Mouse (Mus musculus) gonadal fat pad, adult 2 months (tissue): Measurements from ENCODE around the gene Myo1d. TPM values are rescaled to one million over a fixed set of nuclear protein-coding genes. Genes with fewer than 3 reads are reported as not detected.

Experiments used
- DNase-seq: peaks from one replicate; pipeline ENCODE4 v3.0.0-alpha.2; 2012; ENCODE audit warnings: low read depth
- polyA plus RNA-seq: library from polyadenylated mRNA; depleted of rRNA; stranded (reverse); fragments of >200 nt; gene quantifications from 2 replicates; pipeline ENCODE4 v1.2.3, GENCODE M21; 2012

Myo1d gene
- polyA plus RNA-seq, 1 experiment: 19.7 TPM

DNA sequence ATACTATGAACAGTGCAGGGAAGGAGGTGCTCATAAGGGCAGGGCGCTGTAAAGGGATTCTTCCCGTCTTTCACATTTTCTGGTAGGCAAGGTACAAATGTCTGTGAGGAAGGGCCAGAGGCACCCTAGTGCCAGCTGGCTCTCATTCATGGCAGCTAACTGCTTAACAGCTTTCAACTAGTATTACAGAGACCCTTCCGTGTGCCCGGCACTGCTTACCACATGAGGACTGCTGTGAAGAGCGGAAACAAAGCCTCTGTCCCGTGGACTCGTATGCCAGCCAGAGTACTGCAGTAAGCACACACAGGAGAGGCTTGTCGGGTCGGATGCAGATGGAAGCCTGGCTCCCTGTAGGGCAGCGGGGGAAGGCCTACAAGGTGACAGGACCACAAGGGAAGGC is 229.6 kb downstream of the Myo1d start:
- DNase-seq: no peak

DNA sequence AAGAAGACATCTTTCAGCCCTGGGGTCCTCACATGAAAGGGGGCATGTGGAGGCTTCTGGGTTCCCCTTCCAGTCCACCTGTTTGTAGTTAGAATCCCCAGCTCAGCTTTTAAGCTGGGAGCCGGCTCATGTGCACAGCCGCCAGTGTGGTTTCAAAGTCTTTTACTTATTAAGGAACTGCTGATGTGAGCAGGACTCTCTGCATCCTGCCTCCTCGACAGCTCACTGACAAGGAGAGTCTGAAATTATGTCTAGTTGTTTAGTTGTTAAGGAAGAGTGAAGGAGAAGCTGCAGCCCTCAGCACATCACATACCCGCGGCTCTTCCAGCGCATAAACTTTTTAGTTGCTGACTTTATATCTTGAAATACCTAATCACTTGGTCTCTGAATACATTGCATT is 230.0 kb downstream of the Myo1d start:
- DNase-seq: no peak

DNA sequence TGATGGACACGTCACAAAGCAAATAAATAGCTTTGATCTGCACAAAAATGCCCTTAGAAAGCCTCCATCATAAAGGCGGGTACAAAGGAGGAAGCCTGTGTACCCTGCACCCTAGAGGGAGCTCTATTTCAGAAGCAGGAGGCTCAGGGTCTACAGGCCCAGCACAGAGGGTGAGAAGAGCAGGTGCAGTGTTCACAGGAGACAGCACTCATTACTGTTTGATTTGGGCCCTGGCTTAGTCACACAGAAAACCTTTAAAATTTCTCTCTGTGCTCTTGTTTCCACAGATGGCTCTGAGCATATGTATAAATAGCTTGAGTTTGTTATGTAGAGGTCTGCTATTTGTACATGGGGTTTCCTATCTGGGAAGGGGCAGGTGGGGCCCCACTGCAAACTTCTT is 233.6 kb downstream of the Myo1d start:
- no peak for DNase-seq

DNA sequence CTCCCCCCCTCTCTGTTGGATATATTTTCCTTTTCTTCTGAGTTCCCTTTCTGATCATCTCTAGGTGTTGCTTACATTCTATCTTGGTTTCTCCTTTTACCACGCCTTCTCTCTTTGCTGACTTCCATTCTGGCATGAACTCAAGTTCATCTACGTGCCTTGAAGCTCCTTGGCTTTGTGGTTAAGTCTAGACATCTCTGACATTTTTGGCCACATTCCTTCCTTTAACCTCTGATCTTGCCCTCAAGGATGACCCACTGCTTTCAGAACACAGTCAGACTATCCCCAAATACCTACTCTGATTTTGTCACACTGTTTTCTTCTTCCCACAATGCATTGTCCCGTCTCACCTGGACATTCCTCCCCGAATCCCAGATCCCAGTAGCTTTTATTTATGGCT is 240.8 kb downstream of the Myo1d start:
- DNase-seq: no peak

DNA sequence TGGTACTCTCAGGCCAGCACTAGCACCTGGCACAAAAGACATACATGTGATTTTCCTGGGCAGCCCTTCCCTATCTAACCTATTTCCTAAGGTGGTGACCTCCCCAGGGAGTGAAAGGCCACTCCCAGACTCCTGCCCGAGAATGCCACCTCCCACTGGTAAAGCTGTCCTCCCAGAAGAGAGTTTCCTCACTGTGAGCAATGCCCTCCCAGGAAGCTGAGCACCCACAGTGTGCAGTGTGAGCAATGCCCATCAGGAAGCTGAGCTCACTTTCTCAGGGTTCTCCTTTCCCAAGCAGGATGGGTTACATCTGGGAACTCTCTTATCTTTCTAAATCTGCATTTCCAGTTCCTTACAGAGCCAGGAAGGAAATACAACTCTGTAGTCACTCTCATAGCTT is 246.9 kb downstream of the Myo1d start:
- no peak for DNase-seq

DNA sequence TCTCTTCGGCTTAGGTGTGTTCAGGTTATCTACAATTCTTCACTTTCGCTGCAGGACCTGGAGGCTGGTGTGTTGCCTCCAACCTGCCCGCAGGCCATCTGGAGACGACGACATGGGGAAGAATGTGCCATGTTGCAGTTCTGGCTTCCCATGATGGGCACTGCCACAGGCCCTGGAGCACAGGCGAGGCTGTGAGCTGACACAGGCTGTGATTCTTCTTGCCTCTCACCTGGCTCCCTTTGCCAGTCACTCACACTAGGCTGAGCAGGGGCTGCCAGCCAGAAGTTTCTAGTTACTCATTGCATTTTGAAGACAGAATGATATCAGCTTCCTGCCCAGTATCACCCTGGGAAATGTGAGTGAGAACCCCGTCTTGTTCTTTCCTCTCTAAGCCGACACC is 250.7 kb downstream of the Myo1d start:
- no peak for DNase-seq

DNA sequence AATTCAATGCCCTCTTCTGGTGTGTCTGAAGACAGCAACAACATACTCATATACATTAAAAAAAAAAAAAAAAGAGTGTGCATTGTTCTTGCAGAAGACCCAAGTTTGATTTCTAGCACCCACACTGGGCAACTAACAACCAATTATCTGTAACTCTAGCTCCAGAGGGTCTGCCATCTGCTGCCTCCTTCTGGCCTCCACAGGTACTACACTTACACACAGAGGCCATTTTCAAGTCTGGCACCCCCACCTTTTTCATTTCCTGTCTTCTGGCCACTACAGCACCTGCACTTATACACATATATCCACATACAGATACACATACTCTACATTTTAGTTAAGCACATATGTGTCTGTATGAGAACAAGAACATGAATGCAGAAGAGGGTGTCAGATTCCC is 252.1 kb downstream of the Myo1d start:
- no peak for DNase-seq

DNA sequence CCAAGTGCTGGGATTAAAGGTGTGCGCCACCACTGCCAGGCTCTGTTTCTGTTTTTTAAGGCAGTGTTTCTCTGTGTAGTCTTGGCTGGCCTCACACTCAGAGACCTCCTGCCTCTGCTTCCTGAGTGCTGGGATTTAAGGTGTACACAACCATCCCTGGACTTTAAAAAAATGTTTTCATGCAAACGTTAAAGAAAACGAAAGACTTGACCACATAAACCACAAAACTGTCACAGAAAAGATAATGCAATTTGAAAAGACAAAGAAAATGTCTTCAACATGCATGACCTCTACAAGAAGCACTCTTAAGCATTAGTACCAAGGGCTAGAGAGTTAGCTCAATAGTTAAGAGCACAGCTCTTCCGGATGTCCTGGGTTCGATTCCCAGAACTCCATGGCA is 255.6 kb downstream of the Myo1d start:
- no peak for DNase-seq

DNA sequence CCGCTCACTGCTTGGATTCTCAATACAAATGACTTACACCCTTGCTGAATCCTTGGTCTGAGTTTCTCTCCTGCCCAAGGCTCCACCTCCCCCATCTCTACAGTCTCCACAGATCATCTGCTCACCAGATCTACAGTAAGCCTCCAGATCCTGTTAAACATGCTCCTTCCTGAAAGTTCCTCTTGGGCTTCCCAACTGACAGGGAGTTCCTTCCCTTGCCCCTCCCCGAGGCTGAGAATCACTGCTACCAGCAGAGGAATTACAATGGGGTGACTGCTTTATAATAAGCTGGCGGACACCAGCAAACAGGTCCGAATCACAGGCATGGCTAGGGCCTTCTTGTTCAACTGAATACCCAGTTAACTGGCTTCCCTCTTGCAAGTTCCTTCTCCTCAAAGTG is 256.4 kb downstream of the Myo1d start:
- no peak for DNase-seq

DNA sequence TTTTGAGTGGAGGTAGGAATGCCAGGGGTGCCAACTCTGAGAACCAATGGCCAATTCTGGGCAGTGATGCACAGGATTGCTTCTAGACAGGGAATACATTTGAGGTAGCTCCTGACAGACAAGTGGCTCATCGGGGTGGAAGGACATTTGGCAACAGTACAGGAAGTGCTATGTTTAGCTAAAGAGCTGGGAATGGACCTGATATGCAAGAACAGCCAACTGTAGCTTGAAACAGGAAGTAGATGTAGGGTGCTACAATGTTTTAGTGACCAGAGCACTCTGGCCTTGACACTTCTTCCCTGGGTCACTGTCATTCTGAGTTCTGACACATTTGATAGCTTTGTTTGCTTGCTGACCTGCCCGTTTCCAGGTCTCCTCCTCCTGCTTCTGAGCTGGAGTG is 257.0 kb downstream of the Myo1d start:
- DNase-seq: no peak

DNA sequence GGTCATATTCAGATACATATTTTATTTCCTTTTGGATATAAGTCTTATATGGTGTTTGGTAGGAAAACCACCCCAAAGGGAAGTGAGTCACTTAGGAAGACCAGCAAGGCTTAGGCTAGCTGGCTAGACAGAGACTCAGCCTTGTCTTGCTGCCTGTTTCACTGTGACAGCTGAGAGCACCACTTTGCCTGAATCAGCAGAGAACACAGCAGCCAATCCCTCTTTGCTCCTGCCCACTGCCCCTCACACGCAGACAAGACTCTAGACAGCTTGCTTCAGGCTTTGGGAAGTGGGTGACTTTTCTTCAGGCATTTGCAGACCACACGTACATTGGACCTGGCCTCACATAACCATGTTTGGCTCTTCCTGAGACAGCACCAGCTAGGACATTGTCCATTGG is 258.7 kb downstream of the Myo1d start:
- no peak for DNase-seq

DNA sequence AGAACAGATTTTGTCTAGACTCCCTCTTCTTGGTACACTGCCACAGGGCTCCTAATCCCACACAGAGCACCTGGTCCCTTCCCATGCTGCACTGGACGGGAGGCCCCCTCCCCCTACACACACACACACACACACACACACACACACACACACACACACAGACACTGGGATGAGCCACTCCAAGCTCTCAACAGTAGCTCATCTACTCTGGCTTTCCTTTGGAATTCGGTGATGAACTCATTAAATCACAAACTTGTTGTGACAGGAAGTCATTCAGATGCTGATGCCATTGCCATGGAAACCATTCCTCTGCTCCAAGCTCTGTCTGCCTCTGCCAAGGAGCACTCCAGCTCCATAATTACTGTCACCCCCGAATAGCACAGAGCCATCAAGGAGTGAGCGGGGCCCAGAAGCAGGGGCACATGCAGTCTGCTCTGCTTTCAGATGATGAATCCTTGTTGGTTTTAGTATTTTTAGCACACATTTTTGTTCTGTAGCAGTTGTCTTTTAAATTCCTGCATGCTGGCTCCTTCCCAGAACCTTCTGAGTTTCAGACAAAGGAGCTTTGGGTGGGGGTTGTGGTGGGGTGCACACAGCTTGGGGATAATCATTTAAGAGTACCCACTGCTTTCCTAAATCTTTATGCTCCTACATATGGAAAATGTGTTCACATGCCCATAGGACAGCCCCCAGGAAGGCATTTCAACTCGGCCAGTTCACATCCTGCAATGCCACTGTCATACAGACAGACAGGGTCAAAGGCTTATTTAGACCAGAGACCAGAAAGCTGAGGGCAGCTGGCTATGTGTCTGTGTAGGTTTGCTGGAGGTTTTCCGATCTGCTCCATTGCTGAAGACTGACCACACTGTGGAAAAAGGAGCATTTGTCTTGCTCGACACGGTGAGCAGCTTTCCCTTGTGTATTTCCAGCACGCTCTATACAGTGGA is 261.1 kb downstream of the Myo1d start:
- no peak for DNase-seq

DNA sequence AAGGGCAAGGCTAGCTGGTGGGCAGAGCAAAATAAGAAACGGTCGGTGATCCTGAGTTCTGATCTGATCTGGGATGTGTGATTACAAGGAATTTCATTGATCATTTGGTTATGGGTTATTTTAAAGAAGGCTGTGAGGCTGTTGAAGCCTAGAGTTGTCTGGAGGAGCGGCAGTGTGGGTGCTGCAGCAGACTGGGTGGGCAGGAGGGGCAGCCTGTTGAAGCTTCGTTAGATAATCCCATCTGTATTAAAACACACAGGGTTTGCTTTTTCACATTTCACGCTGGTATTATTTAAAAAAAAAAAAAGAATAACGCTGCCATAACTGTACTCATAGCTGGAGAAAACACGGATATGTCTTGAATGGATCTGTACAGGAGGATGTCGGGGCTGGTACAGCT is 263.9 kb downstream of the Myo1d start:
- no peak for DNase-seq

DNA sequence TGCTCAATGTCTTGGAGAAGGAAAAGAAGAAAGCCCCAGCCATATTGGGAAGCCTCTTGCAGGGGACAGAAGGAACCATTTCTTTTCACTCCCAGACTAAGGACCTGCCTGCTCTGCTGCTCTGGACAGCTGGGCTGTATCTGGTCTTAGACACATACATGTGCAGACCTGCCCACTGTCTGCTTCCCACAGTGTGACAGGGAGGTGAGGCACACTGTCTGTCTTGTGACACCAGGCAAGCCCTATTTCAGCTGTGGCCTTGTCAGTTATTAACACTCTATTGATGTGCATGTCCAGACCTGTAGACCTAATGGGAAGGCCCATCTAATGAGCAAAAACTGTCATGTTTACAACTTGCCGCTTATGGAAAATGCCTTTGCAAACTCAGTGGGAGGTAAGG is 264.5 kb downstream of the Myo1d start:
- no peak for DNase-seq

DNA sequence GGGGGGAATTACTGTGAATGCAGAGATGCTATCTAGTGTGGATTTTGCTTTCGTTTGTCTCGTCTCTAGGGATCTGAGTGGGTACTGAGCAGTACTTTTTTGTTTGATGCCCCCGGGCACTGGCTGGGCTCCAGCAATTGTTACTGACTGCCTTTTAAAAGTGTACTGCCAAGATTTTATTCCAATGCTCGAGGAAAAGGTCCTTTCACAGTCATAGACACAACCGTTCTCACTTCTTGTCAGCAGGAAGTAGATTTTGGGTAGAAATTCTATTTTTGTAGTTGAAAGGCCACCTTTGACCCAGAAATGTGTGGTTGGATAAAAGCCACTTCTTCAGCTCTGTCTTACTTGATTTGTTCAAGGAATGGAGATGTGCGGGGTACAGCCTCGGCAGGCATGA is 266.0 kb downstream of the Myo1d start:
- no peak for DNase-seq

DNA sequence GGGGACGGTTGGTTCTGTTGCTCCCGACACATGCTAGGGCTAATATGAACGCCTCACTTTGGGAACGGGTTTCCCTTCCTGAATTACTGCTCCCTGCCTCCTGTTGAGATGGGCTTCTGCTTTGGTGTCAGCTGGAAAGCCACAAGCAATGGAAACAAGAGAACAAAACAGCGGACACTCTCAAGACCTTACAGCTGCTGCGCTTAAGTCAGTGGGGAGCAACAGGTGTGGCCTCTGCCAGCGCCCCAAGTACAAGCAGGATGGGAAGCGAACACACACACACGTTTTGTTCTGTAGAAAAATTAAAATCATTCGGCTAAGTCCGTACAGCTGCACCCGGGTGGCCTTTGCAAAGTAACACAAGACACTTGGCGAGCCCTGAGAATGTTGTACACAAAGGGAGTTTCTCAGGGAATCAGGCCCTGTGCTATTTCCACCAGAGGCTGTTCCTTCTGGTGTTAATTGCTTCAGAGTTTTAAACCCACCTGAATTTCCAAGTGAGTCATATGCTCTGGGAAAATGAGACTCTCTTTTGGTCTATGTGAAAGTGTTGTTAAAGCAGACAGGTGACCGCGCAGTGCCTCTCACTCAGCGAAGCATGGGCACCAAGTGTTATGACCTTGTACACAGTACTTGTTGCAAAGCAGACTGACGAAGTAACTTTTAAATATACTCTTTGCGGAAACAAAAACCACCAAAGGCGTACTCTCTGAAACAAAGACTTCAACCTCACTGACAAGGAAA is 267.3 kb downstream of the Myo1d start:
- DNase-seq: no peak

DNA sequence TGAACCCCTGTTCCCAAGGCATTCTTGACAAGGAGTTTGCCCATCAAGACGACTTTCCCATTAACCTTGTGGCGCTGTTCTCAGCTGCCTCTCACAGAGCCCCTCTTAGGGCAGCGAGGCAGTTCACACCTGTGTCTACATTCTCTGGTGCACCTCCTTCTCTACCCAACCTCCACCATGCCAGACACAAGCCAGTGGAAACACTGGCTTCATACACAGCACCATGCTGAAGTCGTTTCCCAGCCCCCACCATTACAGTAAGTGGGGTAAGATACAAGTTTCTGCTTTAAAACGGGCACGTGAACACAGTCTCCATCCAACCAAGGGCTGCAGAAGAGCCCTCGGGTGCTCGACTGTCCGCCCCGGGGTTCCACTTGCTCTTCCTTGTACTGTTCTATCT is 269.7 kb downstream of the Myo1d start:
- no peak for DNase-seq

DNA sequence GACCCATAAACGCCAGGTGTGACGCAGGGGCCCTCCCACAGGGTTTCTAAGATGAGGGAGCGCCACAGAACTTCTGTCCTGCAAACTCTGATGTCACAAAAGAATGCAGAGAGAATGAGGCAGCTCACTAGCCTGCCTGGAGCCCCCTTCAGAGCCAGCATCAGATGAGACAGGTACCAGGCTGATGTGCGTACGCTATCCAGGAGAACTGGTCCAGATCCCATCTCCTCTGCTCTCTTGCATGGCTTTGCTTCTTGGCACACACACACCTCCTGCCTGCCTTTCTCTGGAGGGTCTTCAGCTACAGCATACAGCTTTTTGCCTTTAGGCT is 270.7 kb downstream of the Myo1d start:
- no peak for DNase-seq

DNA sequence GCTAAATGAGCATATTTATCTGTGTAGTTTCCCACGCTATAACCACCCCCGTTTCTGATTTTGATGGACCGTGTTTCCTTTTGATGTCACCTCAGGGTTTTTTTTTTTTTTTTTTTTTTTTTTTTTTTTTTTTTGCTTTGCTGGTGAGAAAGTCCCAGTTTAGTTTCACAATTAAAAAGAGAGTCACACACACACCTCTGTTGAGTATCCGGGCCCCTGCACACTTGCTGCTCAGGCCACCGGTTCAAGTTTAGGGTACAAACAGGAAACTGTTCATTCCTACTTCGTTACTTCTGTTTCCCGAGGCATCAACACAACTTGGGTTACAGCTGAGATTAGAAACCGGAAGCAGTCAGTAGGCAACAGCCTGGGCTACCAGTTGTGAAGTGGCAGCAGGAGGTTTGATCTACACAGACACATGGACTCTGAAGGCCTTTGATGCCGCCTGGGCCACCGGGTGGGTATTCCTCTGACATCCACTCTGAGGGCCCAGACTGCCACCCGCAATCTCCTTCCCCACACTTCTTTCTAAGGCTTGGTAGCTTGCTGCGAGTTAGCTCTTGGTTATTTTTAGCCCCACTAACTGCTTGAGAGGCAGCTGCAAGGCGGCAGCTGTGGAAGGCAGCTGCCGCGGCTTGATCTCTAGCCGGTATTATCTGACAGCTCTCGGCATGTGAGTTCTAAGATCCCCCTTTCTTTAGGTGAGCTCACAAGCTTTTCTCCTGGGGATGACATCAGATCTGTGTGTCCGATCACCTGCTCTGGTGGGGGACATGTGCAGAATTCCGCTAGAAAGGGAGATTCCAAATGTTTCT is 271.3 kb downstream of the Myo1d start:
- no peak for DNase-seq

DNA sequence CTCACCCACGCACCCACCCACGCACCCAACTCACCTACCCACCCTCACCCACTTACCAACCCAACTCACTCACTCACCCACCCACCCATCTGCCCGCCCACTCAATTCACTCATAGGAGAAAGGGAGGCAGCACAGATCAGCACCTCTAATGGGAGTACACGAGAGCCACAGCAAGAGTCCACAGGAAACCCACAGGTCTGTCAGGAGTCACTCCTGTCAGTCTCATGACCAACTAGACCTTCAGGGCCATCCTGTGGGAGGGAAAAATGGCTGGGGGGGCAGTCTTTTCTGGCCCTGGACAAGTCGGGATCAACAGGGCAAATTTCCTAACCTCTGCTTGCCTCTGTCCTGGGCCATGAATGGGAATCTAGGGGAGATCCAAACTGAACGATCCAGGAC is 272.0 kb downstream of the Myo1d start:
- no peak for DNase-seq

DNA sequence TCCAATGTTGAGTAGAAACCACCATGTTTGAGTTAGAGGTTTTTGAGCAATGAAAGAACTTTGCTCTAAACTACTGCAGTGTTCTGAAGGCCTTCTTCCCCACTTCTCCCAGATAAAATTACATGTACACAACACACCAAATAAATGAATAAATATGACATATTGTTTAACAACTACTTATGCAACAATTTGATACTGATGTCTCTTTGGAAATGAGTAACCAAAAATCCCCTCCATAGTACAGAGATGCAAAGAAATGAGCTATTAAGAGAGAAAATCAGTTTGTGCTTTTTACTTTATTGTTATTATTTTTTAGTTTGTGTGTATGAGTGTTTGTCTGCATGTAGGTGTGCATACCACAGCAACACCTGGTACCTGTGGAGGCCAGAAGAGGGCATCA is 273.3 kb downstream of the Myo1d start:
- DNase-seq: no peak

DNA sequence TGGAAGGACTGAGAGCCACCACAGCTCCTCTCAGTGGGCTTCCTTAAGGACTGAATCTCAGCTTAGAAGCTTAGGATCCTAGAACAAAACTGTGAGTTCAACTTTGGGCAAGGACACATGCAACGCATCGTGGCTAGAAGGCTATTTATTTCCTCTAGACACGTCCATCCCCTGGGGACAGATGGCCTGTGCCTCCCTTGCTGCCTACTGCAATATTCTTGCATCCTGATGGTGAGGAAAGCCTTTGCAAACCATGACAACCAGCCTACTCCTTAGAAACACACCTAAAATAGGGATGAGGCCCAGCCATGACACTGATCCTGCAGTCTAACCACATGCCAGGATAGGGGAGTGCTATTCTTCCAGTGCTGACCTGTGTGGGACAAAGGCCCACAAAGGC is 274.2 kb downstream of the Myo1d start:
- DNase-seq: no peak
